Mouse (Mus musculus): ENCODE measurements around the gene Olfr194.
"Not testable (repeated sequence)": the region's sequence is repeated elsewhere in the genome, so short reads cannot be mapped to it uniquely, and the experiment has no call there.

Gene Olfr194

GRCm38 (mm10) chr16:59120969-59121368, at the start of gene Olfr194:
Gene Olfr194 (minus strand): TSS chr16:59121069.
- DNase-seq (ENCODE audit: low read depth, low spot score), result no peak

- no peak for DNase-seq (ENCODE audit: low read depth, low spot score)
These were observed 49.5 kb upstream of the Olfr194 start, which contains the start of gene Olfr196 for GRCm38 (mm10) chr16:59170354-59170753. Gene Olfr196 (minus strand): TSS chr16:59170454.

- no peak for DNase-seq (ENCODE audit: low read depth, low spot score)
These were observed 31.1 kb upstream of the Olfr194 start for GRCm38 (mm10) chr16:59151996-59152395.

GRCm38 (mm10) chr16:59146746-59147145, 25.9 kb upstream of the Olfr194 start, which contains the start of gene Olfr195:
Gene Olfr195 (plus strand): TSS chr16:59147046.
- no peak for DNase-seq (ENCODE audit: low read depth, low spot score)

- DNase-seq (ENCODE audit: low read depth, low spot score), result no peak
These were observed 20.2 kb upstream of the Olfr194 start for GRCm38 (mm10) chr16:59141105-59141504.

GRCm38 (mm10) chr16:59130740-59131139, 9.9 kb upstream of the Olfr194 start:
- DNase-seq (ENCODE audit: low read depth, low spot score), result peak; percentile 31

- DNase-seq (ENCODE audit: low read depth, low spot score), result no peak
These were observed 9.1 kb downstream of the Olfr194 start, which contains the start of gene Olfr193 for GRCm38 (mm10) chr16:59111781-59112180. Gene Olfr193 (minus strand): TSS chr16:59111881.

GRCm38 (mm10) chr16:59108522-59108921, 12.3 kb downstream of the Olfr194 start:
- peak; percentile 10 for DNase-seq (ENCODE audit: low read depth, low spot score)

GRCm38 (mm10) chr16:59105312-59105711, 15.6 kb downstream of the Olfr194 start:
- no peak for DNase-seq (ENCODE audit: low read depth, low spot score)

GRCm38 (mm10) chr16:59089722-59090121, 31.1 kb downstream of the Olfr194 start, which contains the start of gene Olfr191:
Gene Olfr191 (minus strand): TSS chr16:59089822.
- not testable (repeated sequence) for DNase-seq (ENCODE audit: low read depth, low spot score)

GRCm38 (mm10) chr16:59081113-59081512, 39.8 kb downstream of the Olfr194 start:
- not testable (repeated sequence) for DNase-seq (ENCODE audit: low read depth, low spot score)

- no peak for DNase-seq (ENCODE audit: low read depth, low spot score)
These were observed 43.0 kb downstream of the Olfr194 start, which contains the start of gene Olfr190 for GRCm38 (mm10) chr16:59077905-59078304. Gene Olfr190 (minus strand): TSS chr16:59078005.

GRCm38 (mm10) chr16:59073520-59073919, 47.3 kb downstream of the Olfr194 start:
- no peak for DNase-seq (ENCODE audit: low read depth, low spot score)

- DNase-seq (ENCODE audit: low read depth, low spot score), result no peak
These were observed 49.1 kb downstream of the Olfr194 start for GRCm38 (mm10) chr16:59071755-59072154.

Measured in brain, adult 2 months (tissue).